Mouse (Mus musculus) G1E (cell line): ENCODE data around the gene Sun1. TPM values are rescaled to one million over a fixed set of nuclear protein-coding genes. Genes with fewer than 3 reads are reported as not detected.

Source experiments
- ATAC-seq: 2 replicates; pipeline ENCODE4 v1.8.0; 2016; ENCODE audit warnings: mild to moderate bottlenecking; ENCODE audit not compliant: insufficient number of reproducible peaks, poor library complexity, low FRiP score, severe bottlenecking; ENCODE audit errors: extremely low read depth
- DNase-seq: peaks from one replicate; pipeline ENCODE4 v3.0.0; 2012; ENCODE audit warnings: low spot score
- H3K27me3 ChIP-seq: 2 replicates; pipeline ENCODE4 v1.6.1; 2012; ENCODE audit warnings: mild to moderate bottlenecking, low read length, inconsistent platforms; ENCODE audit not compliant: insufficient read depth
- H3K36me3 ChIP-seq: replicated peaks from 2 replicates; pipeline ENCODE3; 2012; ENCODE audit warnings: mild to moderate bottlenecking, inconsistent platforms
- H3K4me1 ChIP-seq: 2 replicates; pipeline ENCODE4 v1.6.1; 2012; ENCODE audit warnings: low read depth, low read length, inconsistent platforms, mixed read lengths; ENCODE audit not compliant: insufficient read depth
- H3K4me3 ChIP-seq: 2 replicates; pipeline ENCODE4 v1.5.1; 2012; ENCODE audit warnings: low read depth, mild to moderate bottlenecking, inconsistent platforms, low read length, moderate library complexity, mixed read lengths
- H3K9me3 ChIP-seq: replicated peaks from 2 replicates; pipeline ENCODE4 v1.6.1; 2012; ENCODE audit warnings: inconsistent platforms
- CTCF ChIP-seq: IDR thresholded peaks from 2 replicates; pipeline ENCODE4 v1.5.1; 2012; ENCODE audit warnings: low read depth, low read length, inconsistent platforms, mixed read lengths
- GATA1 ChIP-seq: IDR thresholded peaks from 2 replicates; pipeline ENCODE4 v1.6.1; 2012; ENCODE audit warnings: borderline replicate concordance, low read length, inconsistent platforms, mixed read lengths
- GATA2 ChIP-seq: IDR thresholded peaks from 2 replicates; pipeline ENCODE4 v1.6.1; 2012; ENCODE audit warnings: low read depth, low read length, inconsistent platforms, borderline replicate concordance
- POLR2AphosphoS5 ChIP-seq: IDR thresholded peaks from 2 replicates; pipeline ENCODE4 v1.6.1; 2012; ENCODE audit warnings: low read depth, low read length, inconsistent platforms; ENCODE audit not compliant: insufficient replicate concordance
- TAL1 ChIP-seq: conservative IDR thresholded peaks from 2 replicates; pipeline ENCODE4 v1.6.1; 2012; ENCODE audit warnings: low read depth, low read length, inconsistent platforms, mixed read lengths
- polyA plus RNA-seq: library from polyadenylated mRNA; stranded (reverse); fragments of >175 nt; gene quantifications from 2 replicates; pipeline ENCODE4 v1.2.3, GENCODE M21; 2012
- total RNA-seq, 2 experiments: library from RNA; stranded (forward) in 1 of 2; stranded (reverse) in 1 of 2; fragments of 200-1000 nt in 1 of 2; fragments of >200 nt in 1 of 2; fragmentation: Nextera tagmentation in 1 of 2; gene quantifications; 2 replicates each; pipeline ENCODE4 v1.2.3; 2014 to 2017

Gene Sun1
- total and polyA plus RNA-seq, 3 experiments = 11.8 to 61.2 (median 45.7) TPM

GRCm38 (mm10) chr5:139256211-139256765 is 55.9 kb downstream of the Sun1 start:
- peaks cover 61% of the 10 kb centered on the region for H3K4me1 ChIP-seq
- ATAC-seq (no peak), DNase-seq (no peak)
- no peaks in the 10 kb centered on the region for H3K27me3 ChIP-seq
- TF ChIP-seq GATA1 = no peak
- TF ChIP-seq GATA2 = no peak
- no peak for TF ChIP-seq CTCF
- no peak for TF ChIP-seq TAL1
- no peak for TF ChIP-seq POLR2AphosphoS5
- H3K9me3 ChIP-seq = no peaks in the 10 kb centered on the region
- peaks cover 78% of the 10 kb centered on the region for H3K36me3 ChIP-seq
- no peak overlapping the region for H3K4me3 ChIP-seq

- DNase-seq (no peak), ATAC-seq (no peak)
- peaks cover 54% of the 10 kb centered on the region for H3K4me1 ChIP-seq
- no peak overlapping the region; the same call in 1 of the 2 replicates for H3K4me3 ChIP-seq
- no peaks in the 10 kb centered on the region for H3K27me3 ChIP-seq
- peaks cover 84% of the 10 kb centered on the region for H3K36me3 ChIP-seq
- no peak for TF ChIP-seq GATA1
- TF ChIP-seq CTCF = no peak
- H3K9me3 ChIP-seq = no peaks in the 10 kb centered on the region
Observed at GRCm38 (mm10) chr5:139257265-139257664, 56.8 kb downstream of the Sun1 start.

- Histone ChIP-seq H3K36me3 (peaks cover 89% of the 10 kb centered on the region), H3K4me1 (peaks cover 57% of the 10 kb centered on the region), H3K9me3 (no peaks in the 10 kb centered on the region), H3K27me3 (no peaks in the 10 kb centered on the region), H3K4me3 (no peak overlapping the region)
- DNase-seq = no peak
- ATAC-seq = no peak
- TF ChIP-seq GATA1 = no peak
- TF ChIP-seq POLR2AphosphoS5 = no peak
- TF ChIP-seq TAL1 = no peak
- no peak for TF ChIP-seq GATA2
- no peak for TF ChIP-seq CTCF
Observed at GRCm38 (mm10) chr5:139257818-139258217, 57.4 kb downstream of the Sun1 start.

- ATAC-seq (no peak), DNase-seq (no peak)
- TF ChIP-seq TAL1 (no peak), GATA2 (no peak), CTCF (no peak), POLR2AphosphoS5 (no peak), GATA1 (no peak)
- no peaks in the 10 kb centered on the region for H3K9me3 ChIP-seq
- peaks cover 93% of the 10 kb centered on the region for H3K36me3 ChIP-seq
- H3K4me3 ChIP-seq = no peak overlapping the region
- H3K27me3 ChIP-seq = no peaks in the 10 kb centered on the region
- H3K4me1 ChIP-seq = peaks cover 51% of the 10 kb centered on the region
Observed at GRCm38 (mm10) chr5:139258371-139259035, 58.1 kb downstream of the Sun1 start.

- H3K4me1 ChIP-seq = peaks cover 39% of the 10 kb centered on the region
- no peaks in the 10 kb centered on the region for H3K9me3 ChIP-seq
- DNase-seq = no peak
- peaks cover 98% of the 10 kb centered on the region for H3K36me3 ChIP-seq
- TF ChIP-seq TAL1 = no peak
- no peak for TF ChIP-seq GATA2
- no peak for TF ChIP-seq GATA1
- no peak for TF ChIP-seq POLR2AphosphoS5
- no peak for TF ChIP-seq CTCF
- no peaks in the 10 kb centered on the region for H3K27me3 ChIP-seq
- ATAC-seq = no peak
- H3K4me3 ChIP-seq = no peak overlapping the region
Observed at GRCm38 (mm10) chr5:139259853-139260252, 59.4 kb downstream of the Sun1 start.

GRCm38 (mm10) chr5:139261403-139261802 is 61.0 kb downstream of the Sun1 start:
- no peak for DNase-seq
- TF ChIP-seq TAL1 (no peak), GATA2 (no peak), CTCF (no peak), GATA1 (no peak), POLR2AphosphoS5 (no peak)

GRCm38 (mm10) chr5:139267661-139268060 is 67.2 kb downstream of the Sun1 start:
- Histone ChIP-seq H3K4me3 (no peak overlapping the region), H3K4me1 (peaks cover 17% of the 10 kb centered on the region), H3K9me3 (no peaks in the 10 kb centered on the region), H3K36me3 (peaks cover 83% of the 10 kb centered on the region), H3K27me3 (no peaks in the 10 kb centered on the region)
- DNase-seq (no peak), ATAC-seq (no peak)
- TF ChIP-seq POLR2AphosphoS5 = no peak
- TF ChIP-seq TAL1 = no peak
- TF ChIP-seq CTCF = no peak
- no peak for TF ChIP-seq GATA2
- TF ChIP-seq GATA1 = no peak

More at GRCm38 (mm10) chr5:139261403-139261802, 61.0 kb downstream of the Sun1 start:
- H3K4me3 ChIP-seq = no peak overlapping the region
- peaks cover 23% of the 10 kb centered on the region for H3K4me1 ChIP-seq
- H3K36me3 ChIP-seq = peaks cover 98% of the 10 kb centered on the region
- no peak for ATAC-seq
- H3K27me3 ChIP-seq = no peaks in the 10 kb centered on the region
- no peaks in the 10 kb centered on the region for H3K9me3 ChIP-seq
